Mouse (Mus musculus) frontal cortex, adult 2 months (tissue): ENCODE measurements at regions not wholly inside any gene's neighbourhood (a gene's known extent, or its start where the extent isn't known, plus 50 kb on each side); places are given as distances from the start of the nearest gene placed in this dataset.
"Not testable (repeated sequence)": the region's sequence is repeated elsewhere in the genome, so short reads cannot be mapped to it uniquely, and the experiment has no call there.

Experiments
- DNase-seq, 2 experiments: peaks; one replicate each; pipeline ENCODE4 v3.0.0; 2022; ENCODE audit warnings: low spot score in 1 of 2; ENCODE audit errors: extremely low spot score in 1 of 2

DNA sequence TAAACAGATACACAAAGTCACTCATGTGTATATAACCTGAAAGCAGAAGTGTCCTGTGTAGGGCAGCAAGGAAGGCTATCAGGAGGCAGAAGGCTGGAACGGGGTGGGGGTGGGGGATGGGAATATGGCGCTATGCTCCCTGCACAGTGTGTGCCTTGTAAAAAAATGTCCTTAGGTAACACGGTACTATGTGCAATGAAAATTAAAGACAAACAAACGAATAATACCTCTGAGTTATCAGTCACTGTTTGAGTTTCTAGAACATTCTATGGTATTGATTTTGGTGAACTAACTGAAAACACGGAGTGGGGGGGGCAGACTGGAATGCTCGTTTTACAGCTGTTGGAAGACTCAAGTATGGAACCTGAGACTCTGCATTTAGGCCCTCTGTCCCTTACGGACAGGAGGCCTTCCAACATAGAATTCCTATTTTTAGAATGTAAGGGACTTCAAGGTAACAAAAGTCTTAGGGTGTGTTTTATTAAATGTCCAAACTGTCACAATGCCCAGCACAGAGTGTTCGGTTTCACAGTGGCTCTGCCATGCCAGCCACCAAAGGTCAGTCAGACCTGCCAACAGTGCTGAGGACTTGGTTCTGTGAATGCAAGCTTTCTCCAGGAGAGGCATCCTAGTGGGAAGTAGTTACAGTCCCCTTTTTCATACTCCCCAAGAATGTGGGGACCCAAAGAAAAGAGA is 240.6 kb downstream of the Ano6 start:
- no peak for DNase-seq

DNA sequence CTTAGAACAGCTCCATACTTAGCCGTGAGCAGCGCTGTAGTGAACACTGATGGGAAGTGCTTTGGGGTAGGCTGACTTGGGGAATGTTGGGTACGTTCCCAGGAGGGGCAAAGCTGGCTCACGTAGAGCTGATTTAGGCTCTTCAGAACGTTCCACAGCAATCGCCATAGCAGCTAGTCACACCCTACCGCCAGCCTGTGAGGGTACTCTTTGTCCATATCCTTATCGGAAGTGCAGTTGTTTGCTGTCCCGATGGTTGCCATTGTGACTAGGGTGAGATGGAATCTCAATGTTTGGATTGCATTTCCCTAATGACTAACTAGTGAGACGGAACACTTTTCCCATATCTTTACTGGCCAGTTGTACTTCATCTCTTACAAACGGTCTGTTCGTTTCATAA is 244.6 kb downstream of the Ano6 start:
- DNase-seq, result no peak

DNA sequence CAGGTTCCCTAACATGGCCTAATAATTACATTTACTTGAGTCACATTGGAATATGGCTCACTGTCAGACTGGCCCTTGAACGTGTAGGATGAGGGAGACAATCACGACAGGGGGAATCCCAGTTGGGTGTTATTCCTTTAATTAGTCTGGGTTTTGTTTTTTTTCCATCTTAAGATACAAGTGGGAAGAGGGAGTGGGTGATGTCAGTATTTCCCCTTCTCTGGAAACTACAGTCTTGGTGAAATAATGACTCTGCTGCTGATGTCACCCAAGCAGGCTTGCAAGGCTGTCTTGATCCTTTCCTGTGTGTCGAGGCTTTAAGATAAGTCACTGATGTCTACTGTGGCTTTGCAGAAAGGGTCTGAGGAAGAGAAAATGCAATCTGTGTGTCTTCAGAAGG is 241.8 kb upstream of the Arid2 start:
- DNase-seq, result no peak

- no peak for DNase-seq
Measured at GRCm38 (mm10) chr15:96046651-96047050, 240.7 kb upstream of the Arid2 start.

DNA sequence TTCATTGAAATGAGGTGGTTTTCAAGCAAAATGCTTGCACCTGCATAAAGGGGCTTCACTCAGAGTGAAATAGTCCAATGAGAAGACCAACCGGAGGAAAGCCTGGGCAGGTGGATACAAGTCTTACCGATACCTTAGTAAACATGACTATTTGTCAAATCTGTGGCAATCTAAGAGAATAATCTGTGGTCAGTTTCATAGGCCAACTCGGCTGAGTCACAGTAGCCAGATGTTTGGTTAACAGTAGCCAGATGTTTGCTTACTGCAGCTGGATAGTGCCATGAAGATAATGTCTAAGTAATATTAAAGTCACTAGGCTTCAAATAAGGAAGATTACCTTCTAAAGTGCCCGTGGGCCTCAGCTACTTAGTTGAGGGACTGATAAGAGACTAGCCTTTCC is 236.9 kb upstream of the Arid2 start:
- no peak for DNase-seq

DNA sequence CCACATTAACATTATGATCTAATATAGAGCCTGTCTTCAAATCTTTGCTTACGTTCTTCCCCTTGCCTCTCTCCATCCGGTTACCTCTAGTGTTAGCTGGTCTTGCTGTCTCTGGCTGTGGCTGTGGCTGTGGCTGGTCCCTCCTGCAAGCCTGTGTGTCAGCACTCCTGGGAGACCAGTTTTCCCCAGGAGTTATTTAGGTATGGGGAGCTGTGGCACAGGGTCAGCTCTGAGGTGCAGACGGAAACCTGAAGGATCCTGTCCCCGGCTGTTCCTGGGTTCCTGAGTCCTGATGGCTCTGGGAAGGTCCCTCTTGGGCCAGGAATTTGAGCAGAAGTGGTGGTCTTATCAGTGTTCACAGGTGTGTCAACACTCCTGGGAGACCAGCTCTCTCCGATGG is 234.7 kb upstream of the Arid2 start:
- DNase-seq, result no peak

DNA sequence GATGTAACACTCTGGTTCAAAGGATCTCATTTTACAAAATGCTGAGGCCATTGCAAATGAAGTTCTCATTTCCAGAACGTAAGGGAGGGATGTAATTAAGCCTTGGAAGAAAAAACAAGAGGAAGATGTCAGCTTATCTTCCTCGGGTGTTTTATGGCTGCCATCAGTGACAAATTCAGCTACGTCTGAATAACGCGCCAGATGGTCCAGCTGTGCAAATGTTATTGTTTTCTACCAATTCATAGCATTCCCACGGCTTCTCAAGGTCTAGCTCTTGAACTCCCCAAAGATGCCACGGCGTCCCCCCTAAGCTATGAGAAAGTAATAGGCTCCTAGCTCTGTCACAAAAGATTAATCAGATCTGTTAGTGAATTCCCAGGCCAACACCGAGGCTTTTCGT is 232.0 kb upstream of the Arid2 start:
- DNase-seq, result no peak

DNA sequence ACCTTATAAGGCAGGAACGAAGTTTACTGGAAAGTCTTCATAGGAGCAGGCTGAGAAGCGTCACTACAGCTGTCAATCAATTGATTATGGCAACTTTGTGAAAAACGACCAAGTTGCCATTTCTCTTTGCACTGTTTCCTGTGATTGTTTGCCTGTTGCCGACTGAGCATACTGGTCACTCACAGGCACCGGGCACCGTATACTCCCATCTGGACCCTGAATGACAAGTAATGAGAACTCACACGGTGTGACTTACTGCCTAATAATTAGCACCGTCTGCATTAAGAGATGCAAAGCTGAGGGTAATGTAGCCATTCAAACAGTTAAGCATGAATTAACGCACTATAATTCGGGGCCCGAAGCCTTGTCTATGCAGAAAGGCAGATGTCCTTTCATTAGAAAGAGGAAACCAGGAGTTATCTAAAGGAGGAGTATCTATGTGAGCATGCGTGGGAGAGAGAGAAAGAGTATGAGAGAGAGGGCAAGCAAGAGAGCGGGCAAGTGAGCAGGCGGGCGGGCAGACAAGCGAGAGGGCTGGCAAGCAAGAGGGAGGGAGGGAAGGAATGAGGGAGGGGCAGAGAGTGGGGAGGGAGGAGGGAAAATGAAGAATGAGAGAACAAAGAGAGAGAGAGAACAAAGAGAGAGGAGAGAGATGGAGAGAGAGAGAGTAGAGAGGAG is 231.4 kb upstream of the Arid2 start:
- DNase-seq, result no peak

GRCm38 (mm10) chr15:96059623-96060022 is 227.7 kb upstream of the Arid2 start:
- DNase-seq, result no peak

- no peak for DNase-seq
Measured at GRCm38 (mm10) chr15:96064499-96065217, 222.7 kb upstream of the Arid2 start.

- no peak for DNase-seq
Measured at GRCm38 (mm10) chr15:96075615-96076014, 211.7 kb upstream of the Arid2 start.

DNA sequence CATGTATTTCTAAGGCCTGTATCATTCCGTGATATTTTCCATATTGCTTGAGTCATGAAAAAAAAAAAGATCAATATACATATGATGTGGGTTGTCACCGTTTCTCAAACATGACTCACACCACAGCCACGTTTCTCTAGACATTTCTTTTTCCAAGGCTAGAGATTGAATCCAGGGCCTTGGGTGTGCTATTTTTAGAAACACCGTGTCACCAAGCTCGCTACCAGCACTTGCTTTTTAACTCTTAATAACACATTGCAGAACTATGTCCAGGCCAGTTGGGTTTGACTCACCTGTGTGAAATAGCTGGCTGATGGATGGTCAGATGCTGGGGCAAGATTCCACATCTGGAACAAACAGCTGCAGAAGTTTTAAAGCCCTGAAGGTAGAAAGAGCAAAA is 209.6 kb upstream of the Arid2 start:
- DNase-seq, result no peak

DNA sequence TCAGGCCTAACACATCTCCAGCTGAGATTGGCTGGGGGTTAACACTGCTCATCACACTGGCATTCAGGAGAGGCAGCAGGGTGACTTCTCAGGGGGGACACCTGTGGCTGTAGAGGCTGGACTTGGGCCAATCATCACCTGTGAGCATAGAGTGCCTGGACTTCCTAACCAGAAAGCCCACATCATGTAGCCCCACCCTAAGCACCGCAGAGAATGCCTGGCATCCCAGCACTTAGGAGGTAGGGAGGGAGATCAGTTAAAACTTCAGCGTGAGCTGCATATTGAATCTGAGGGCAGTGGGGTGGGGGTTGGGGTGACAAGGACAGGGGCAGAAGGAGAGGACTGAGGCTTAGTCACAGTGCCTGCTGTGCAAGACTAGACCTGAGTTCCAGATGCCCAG is 208.7 kb upstream of the Arid2 start:
- no peak for DNase-seq

DNA sequence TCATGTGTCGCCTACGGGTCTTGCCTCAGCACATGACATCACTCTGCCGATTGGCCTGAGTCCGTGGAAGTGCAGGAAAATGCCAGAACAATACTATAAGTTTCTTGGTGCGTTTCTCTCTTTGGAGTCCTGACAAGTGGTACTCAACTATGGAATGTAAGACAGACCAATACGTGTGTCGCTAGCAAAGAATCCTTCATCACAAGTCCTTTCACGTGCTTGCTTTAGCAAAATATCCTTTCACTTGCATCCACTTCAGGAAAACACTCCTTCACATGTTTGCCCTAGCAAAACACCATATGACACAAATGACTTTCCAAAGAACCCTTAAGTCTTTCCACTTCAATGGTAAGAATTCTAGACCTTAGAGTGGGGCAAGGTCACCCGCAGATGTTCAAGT is 197.6 kb upstream of the Arid2 start:
- DNase-seq, result no peak

GRCm38 (mm10) chr15:96096438-96096837 is 190.9 kb upstream of the Arid2 start:
- no peak for DNase-seq

DNA sequence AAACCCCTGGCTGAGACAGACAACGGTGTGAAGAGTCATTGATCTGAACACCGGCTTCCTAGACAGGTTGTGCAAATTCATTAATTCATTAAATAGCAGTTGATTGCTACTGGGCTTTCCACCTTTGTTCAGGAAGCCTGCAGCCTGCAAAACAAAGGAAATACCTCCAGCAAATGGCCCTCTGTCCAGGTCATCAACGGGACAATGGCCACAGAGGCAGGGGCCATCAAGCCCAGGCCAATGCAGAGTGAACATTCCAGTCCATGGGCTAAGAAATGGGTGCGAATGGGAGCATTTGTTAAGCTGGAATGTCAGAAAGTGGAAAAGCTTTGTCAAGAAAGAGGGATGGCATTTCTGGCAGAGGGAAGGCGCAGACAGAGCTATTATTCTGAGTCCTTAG is 188.5 kb upstream of the Arid2 start:
- DNase-seq, result no peak

DNA sequence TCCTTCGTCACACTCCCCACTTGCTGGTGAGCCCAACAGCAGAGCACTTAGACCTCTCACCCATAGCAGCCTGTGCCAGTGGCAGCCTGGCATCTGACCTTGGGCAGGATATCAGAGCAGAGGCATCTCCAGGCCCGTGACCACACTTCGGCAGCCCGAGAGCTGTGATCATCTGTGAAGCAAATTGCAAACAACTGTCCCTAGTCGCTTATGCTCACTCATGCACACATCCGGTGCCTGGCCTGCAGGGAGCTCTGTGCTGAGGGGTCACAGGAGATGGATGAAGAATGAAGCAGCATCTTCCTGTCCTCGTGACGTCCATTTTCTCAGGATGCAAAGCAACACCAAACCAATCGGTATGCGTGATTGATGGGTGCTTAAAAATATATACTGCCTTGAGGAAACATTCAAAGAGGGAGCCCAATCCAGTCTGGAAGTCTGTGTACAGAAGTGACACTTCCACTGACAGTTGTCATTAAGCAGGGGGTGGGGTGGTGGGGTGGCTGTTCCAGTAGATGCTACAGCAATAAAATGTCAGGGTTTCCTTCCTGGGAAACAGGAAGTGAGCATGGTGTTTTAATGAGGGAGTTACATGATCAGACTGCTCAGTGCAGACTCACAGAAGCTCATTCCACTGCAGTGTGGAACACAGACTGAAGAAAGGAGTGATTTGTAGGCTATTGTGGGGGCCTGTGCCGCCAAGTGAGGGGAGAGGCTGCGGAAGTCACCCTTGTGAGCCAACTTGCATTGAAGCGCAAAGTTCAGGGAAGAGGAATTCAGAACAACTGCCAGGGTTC is 187.3 kb upstream of the Arid2 start:
- DNase-seq, result not testable (repeated sequence)

- no peak for DNase-seq
Measured at GRCm38 (mm10) chr15:96103737-96104136, 183.6 kb upstream of the Arid2 start.

DNA sequence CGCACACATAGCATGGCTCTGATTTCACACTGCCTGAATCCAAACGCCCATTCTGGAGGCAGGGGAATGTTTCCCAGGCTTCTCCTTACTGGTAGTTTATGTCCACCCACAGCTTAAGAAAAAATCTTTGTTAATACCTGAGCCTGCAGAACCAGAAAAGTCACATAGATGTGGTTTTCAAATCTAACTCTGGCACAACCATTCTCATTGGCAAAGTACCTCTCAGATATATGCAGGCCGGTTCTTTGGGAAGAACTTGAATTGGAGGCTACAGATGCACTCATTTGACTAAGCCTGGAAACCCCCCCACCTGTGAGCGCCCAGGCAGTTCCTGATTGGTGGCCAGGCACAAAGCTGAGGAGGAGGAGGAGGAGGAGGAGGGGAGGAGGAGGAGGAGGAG is 179.8 kb upstream of the Arid2 start:
- DNase-seq, result no peak

GRCm38 (mm10) chr15:96113091-96113490 is 174.2 kb upstream of the Arid2 start:
- DNase-seq, result no peak

DNA sequence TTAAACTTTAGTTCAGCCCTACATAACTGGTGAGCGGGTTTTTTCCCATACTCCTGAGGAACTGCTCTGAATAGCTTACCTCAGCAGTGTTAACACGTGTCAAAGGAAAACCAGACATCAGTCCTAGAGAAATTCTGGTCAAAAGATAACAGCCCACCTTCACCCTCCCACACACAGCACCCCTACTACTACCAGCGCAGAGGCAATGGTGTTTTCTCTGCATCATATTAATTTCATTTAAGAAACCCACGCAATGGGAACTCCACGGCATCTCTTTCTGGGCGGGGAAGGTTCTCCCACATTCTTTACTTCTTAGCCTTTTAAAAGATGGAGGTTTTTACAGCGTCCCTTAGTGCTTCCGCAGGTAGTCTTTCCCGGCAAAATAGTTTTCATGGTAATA is 172.7 kb upstream of the Arid2 start:
- no peak for DNase-seq
